Mouse (Mus musculus): ENCODE data around the gene Ftsj3. TPM values are rescaled to one million over a fixed set of nuclear protein-coding genes. Genes with fewer than 3 reads are reported as not detected.

The Ftsj3 gene
- total and polyA plus RNA-seq, 2 experiments from 2014 or later, result 28.5 to 55.6 TPM

GRCm38 (mm10) chr11:106274971-106275411 lies 19.1 kb upstream of the Ftsj3 start:
- Histone ChIP-seq H3K27me3 (ENCODE audit: insufficient read depth, low read length) (no peaks in the 10 kb centered on the region), H3K9ac (replicated peaks; ENCODE audit: low read length) (no peak overlapping the region), H3K4me2 (ENCODE audit: low read depth, low read length) (no peak overlapping the region), H3K4me1 (ENCODE audit: insufficient read depth, low read length) (peaks cover 15% of the 10 kb centered on the region), H3K27ac (no peak overlapping the region), H3K36me3 (ENCODE audit: insufficient read depth, low read length) (no peaks in the 10 kb centered on the region), H3K4me3 (ENCODE audit: low read length) (no peak overlapping the region), H3K9me3 (ENCODE audit: low read length) (no peaks in the 10 kb centered on the region)
- DNase-seq (ENCODE audit: low spot score) (no peak), ATAC-seq (no peak)
- WGBS, result 83% methylated on average over 7 of the region's 7 CpGs
- no peak for TF ChIP-seq CTCF (IDR thresholded peaks at IDR 0.05; ENCODE audit: low read depth)

- Histone ChIP-seq H3K4me1 (ENCODE audit: insufficient read depth, low read length) (peaks cover 16% of the 10 kb centered on the region), H3K4me3 (ENCODE audit: low read length) (no peak overlapping the region), H3K4me2 (ENCODE audit: low read depth, low read length) (no peak overlapping the region), H3K9ac (replicated peaks; ENCODE audit: low read length) (no peak overlapping the region), H3K27me3 (ENCODE audit: insufficient read depth, low read length) (no peaks in the 10 kb centered on the region), H3K36me3 (ENCODE audit: insufficient read depth, low read length) (no peaks in the 10 kb centered on the region), H3K9me3 (ENCODE audit: low read length) (no peaks in the 10 kb centered on the region), H3K27ac (no peak overlapping the region)
- WGBS, result 87% methylated on average over 1 of the region's 1 CpGs
- ATAC-seq (no peak), DNase-seq (ENCODE audit: low spot score) (no peak)
- TF ChIP-seq CTCF (IDR thresholded peaks at IDR 0.05; ENCODE audit: low read depth), result no peak
These were observed 18.5 kb upstream of the Ftsj3 start for GRCm38 (mm10) chr11:106274374-106274773.

- no peak for TF ChIP-seq CTCF (IDR thresholded peaks at IDR 0.05; ENCODE audit: low read depth)
- Histone ChIP-seq H3K4me2 (ENCODE audit: low read depth, low read length) (no peak overlapping the region), H3K27ac (no peak overlapping the region), H3K4me3 (ENCODE audit: low read length) (no peak overlapping the region), H3K4me1 (ENCODE audit: insufficient read depth, low read length) (peaks cover 16% of the 10 kb centered on the region), H3K9me3 (ENCODE audit: low read length) (no peaks in the 10 kb centered on the region), H3K9ac (replicated peaks; ENCODE audit: low read length) (no peak overlapping the region), H3K27me3 (ENCODE audit: insufficient read depth, low read length) (no peaks in the 10 kb centered on the region), H3K36me3 (ENCODE audit: insufficient read depth, low read length) (no peaks in the 10 kb centered on the region)
- ATAC-seq (no peak), DNase-seq (ENCODE audit: low spot score) (no peak)
- WGBS, result 98% methylated on average over 6 of the region's 6 CpGs
These were observed 17.9 kb upstream of the Ftsj3 start for GRCm38 (mm10) chr11:106273811-106274210.

DNA sequence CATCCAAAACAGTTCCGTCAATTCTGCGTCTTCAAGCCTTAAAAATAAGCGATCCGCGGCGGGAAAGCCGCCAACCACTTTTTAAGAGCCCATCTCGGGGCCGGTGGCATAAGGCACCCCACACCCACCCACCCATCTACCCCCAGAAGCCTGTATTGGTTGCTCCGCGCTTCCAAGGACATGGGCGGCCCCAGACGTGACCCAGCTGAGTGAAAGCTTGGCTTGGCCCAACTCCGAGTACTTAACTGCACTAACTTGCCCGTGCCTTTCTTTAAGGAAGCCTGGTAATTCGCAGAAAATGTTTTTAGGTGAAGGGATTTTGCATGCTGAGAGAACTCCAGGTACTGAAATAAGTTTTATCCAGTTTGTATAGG lies 17.4 kb upstream of the Ftsj3 start:
- peak overlapping the region; percentile 79 for H3K27ac ChIP-seq
- H3K4me1 ChIP-seq (ENCODE audit: insufficient read depth, low read length), result peaks cover 19% of the 10 kb centered on the region
- H3K4me2 ChIP-seq (ENCODE audit: low read depth, low read length), result peak overlapping the region; percentile 84
- TF ChIP-seq CTCF (IDR thresholded peaks at IDR 0.05; ENCODE audit: low read depth), result no peak
- ATAC-seq, result peak; percentile 14; the same call in 1 of the 2 replicates
- H3K27me3 ChIP-seq (ENCODE audit: insufficient read depth, low read length), result no peaks in the 10 kb centered on the region
- H3K4me3 ChIP-seq (ENCODE audit: low read length), result peak overlapping the region; percentile 75
- H3K9me3 ChIP-seq (ENCODE audit: low read length), result no peaks in the 10 kb centered on the region
- no peak for DNase-seq (ENCODE audit: low spot score)
- H3K36me3 ChIP-seq (ENCODE audit: insufficient read depth, low read length), result no peaks in the 10 kb centered on the region
- H3K9ac ChIP-seq (replicated peaks; ENCODE audit: low read length), result peak overlapping the region; percentile 28; the same call in 1 of the 2 replicates
- 16% methylated on average over 16 of the region's 16 CpGs for WGBS

GRCm38 (mm10) chr11:106272644-106273310 lies 16.9 kb upstream of the Ftsj3 start, which contains the start of gene Smarcd2:
Gene Smarcd2, minus strand, starts transcription at chr11:106272972.
- under 1% methylated on average over 72 of the region's 72 CpGs for WGBS
- Histone ChIP-seq H3K4me1 (ENCODE audit: insufficient read depth, low read length) (peaks cover 24% of the 10 kb centered on the region), H3K4me3 (ENCODE audit: low read length) (peak within 1 kb of the TSS; percentile 75), H3K9me3 (ENCODE audit: low read length) (no peaks in the 10 kb centered on the region), H3K27ac (peak within 1 kb of the TSS; percentile 88), H3K4me2 (ENCODE audit: low read depth, low read length) (peak within 1 kb of the TSS; percentile 84), H3K27me3 (ENCODE audit: insufficient read depth, low read length) (no peaks in the 10 kb centered on the region), H3K9ac (replicated peaks; ENCODE audit: low read length) (peak within 1 kb of the TSS; percentile 93), H3K36me3 (ENCODE audit: insufficient read depth, low read length) (no peaks in the 10 kb centered on the region)
- TF ChIP-seq CTCF (IDR thresholded peaks at IDR 0.05; ENCODE audit: low read depth), result no peak
- DNase-seq (ENCODE audit: low spot score) (peak; percentile 99), ATAC-seq (peak; percentile 96)

GRCm38 (mm10) chr11:106271794-106272643 lies 16.1 kb upstream of the Ftsj3 start:
- Histone ChIP-seq H3K27ac (peak overlapping the region; percentile 88), H3K4me2 (ENCODE audit: low read depth, low read length) (peak overlapping the region; percentile 84), H3K27me3 (ENCODE audit: insufficient read depth, low read length) (no peaks in the 10 kb centered on the region), H3K4me3 (ENCODE audit: low read length) (peak overlapping the region; percentile 75), H3K9ac (replicated peaks; ENCODE audit: low read length) (peak overlapping the region; percentile 93), H3K36me3 (ENCODE audit: insufficient read depth, low read length) (no peaks in the 10 kb centered on the region), H3K4me1 (ENCODE audit: insufficient read depth, low read length) (peaks cover 30% of the 10 kb centered on the region), H3K9me3 (ENCODE audit: low read length) (no peaks in the 10 kb centered on the region)
- TF ChIP-seq CTCF (IDR thresholded peaks at IDR 0.05; ENCODE audit: low read depth), result no peak
- peak; percentile 4; the same call in 1 of the 2 replicates for ATAC-seq
- peak; percentile 22 for DNase-seq (ENCODE audit: low spot score)
- 3% methylated on average over 41 of the region's 41 CpGs for WGBS

All from hindbrain, postnatal 0 days (tissue).